Mouse (Mus musculus) lung, postnatal 0 days (tissue): ENCODE measurements around the gene Slc8a3.

ENCODE experiments used
- CTCF ChIP-seq: IDR thresholded peaks from 2 replicates; pipeline ENCODE4 v1.5.1; 2016; ENCODE audit warnings: antibody characterized with exemption, mild to moderate bottlenecking
- EP300 ChIP-seq: IDR thresholded peaks from 2 replicates; pipeline ENCODE4 v1.6.1; 2016; ENCODE audit warnings: antibody characterized with exemption, mild to moderate bottlenecking, control low read depth

- no peak for TF ChIP-seq CTCF
- TF ChIP-seq EP300 = no peak
Observed at GRCm38 (mm10) chr12:81219339-81219738, 113.6 kb downstream of the Slc8a3 start.
